Mouse (Mus musculus) spleen, adult 2 months (tissue): ENCODE measurements at regions not wholly inside any gene's neighbourhood (a gene's known extent, or its start where the extent isn't known, plus 50 kb on each side); places are given as distances from the start of the nearest gene placed in this dataset.

Experiments
- CTCF ChIP-seq: fragments of 200-500 bp; IDR thresholded peaks from 2 replicates; pipeline ENCODE4 v1.5.1; 2011; ENCODE audit warnings: mild to moderate bottlenecking, inconsistent platforms; ENCODE audit not compliant: insufficient read depth, insufficient read length, insufficient replicate concordance; ENCODE audit errors: extremely low read depth
- POLR2A ChIP-seq: fragments of 200-500 bp; IDR thresholded peaks from 2 replicates; pipeline ENCODE4 v1.6.1; 2011; ENCODE audit warnings: low read depth, low read length, inconsistent platforms

DNA sequence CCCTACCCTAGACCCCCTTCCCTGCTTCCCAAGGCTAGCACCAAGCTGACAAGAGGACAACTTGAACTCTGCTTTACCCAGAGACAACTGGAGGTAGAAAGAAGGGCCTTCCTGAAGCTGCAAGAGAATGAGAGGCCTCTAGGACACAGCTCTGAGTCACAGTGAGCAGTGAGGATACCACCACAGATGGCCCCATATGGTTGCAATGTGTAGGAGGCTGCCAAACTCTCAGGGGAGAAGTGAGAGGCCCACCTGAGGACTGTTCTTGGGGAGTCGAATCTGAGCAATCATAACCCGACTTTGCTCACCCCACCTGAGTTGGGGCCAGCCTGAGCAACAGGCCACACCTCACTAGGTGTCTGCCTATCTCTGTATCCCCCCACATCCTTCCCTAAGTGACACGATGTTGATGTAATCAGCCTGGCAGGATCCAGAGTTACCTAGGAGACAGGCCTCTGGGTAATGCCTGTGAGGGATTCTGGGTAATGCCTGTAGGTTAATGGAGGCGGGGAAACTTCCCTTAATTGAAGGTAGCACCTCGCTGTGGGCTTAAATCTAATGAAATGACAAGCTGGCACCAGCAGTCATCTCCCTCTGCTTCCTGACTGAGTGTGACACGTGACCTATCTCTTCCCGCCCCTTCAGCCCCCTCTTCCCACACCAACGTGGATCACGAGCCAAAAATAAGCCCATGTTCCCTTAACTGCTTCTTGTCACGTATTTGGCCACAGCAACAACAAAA lies 207.7 kb downstream of the Bcl2l11 start:
- TF ChIP-seq POLR2A (no peak), CTCF (no peak)
